Mouse (Mus musculus) G1E (cell line): ENCODE data around the gene 4933427I04Rik.

Experiments used
- CTCF ChIP-seq: IDR thresholded peaks from 2 replicates; pipeline ENCODE4 v1.5.1; 2012; ENCODE audit warnings: low read depth, low read length, inconsistent platforms, mixed read lengths
- POLR2AphosphoS5 ChIP-seq: IDR thresholded peaks from 2 replicates; pipeline ENCODE4 v1.6.1; 2012; ENCODE audit warnings: low read depth, low read length, inconsistent platforms; ENCODE audit not compliant: insufficient replicate concordance

DNA sequence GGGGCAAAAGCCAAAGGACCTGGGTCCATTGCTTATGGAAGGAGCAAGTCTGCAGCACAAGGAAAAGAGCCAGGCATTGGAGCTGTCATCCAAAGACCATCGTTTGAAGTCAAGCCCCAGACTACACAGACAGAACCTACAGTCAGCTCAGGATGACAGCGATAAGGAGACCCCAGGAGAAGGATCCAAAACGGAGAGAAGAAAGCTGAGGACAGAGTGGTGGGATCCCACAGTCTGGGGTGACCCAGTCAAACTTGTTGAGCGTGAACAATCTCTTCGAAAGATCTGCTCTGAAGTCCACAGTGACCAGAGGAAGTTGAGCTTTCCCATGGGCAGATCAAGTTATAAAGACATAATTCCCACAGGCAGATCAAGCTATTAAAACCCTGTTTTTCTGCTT is 1.1 kb downstream of the 4933427I04Rik start:
- no peak for TF ChIP-seq CTCF
- no peak for TF ChIP-seq POLR2AphosphoS5
